Mouse (Mus musculus) 3T3-L1 (cell line): ENCODE data around the gene Mllt11.

Experiments
- DNase-seq: peaks from one replicate; pipeline ENCODE4 v3.0.0-alpha.2; 2015; ENCODE audit warnings: low read depth, low spot score

Gene Mllt11

DNA sequence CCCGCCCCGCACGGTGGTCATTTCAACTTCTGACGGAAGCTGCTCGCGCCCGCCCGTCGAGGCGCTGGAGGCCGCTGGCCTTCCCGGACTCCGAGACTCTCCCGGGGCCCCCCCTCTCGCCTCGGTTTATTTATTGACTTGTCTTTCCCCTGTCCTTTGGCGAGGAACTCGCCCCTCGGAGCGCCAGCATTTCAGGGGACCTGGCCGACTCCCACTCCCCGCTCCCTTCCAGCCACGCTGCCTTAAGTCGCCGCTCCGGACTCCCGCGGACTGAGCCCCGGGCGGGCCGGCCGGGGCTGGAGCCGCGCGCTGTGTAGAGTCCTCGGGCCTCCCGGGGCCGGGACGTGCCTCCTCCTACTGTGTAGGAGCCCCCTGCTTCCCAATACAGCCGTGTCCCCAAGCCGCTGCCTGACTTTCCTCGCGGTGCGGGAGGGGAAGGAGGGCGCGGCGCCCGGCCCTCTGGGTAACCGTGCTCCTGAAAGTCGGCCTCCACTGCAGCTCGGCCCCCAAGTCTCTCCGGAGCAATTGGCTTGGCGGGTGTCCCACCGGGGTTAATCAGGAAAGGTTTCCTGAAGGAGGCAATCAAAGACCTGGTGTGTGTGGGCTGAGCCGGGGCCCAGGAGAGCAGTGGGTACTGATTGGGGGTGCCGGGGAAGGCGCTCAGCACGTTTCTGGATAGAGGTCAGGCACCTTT is 58.6 kb downstream of the Mllt11 start:
- DNase-seq, result no peak

DNA sequence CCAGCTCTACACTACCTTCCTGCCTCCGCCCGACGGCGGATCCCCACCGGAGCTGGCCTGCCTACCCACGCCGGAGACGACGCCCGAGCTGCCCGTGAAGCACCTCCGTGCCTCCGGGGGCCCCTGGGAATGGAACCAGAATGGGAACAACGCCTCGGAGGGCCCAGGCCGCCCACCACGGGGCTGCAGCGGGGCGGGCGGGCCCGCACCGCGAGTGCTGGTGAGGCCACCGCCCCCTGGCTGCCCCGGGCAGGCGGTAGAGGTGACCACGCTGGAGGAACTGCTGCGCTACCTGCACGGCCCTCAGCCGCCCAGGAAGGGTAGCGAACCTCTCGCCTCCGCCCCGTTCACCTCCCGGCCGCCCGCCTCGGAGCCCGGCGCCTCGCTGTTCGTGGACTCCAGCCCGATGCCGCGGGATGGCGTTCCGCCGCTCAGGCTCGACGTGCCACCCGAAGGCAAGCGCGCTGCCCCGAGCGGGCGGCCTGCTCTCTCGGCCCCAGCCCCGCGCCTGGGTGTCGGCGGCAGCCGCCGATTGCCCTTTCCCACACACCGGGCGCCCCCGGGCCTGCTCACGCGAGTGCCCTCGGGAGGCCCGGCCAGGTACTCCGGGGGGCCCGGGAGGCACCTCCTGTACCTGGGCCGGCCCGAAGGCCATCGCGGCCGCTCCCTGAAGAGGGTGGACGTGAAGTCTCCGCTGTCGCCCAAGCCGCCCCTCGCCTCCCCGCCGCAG is 59.3 kb downstream of the Mllt11 start:
- DNase-seq, result no peak

DNA sequence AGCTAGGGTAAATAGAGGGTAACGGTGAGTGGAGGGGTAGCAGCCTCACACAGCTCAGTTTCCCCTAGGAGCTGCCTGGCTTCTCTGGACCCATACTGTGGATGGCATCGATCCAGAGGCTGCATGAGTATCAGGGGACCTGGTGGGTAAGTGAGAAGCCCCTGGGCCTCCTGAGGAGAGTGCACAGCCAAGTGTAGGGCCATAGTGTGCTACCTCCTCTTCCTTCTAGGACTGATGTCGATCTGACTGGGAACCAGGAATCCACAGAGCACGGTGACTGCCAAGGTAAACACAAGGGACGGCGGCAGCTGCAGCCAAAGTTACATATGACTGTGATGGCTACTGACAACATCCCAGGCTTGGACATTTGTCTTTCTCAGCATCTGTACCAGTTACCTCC is 60.9 kb downstream of the Mllt11 start:
- DNase-seq, result no peak

DNA sequence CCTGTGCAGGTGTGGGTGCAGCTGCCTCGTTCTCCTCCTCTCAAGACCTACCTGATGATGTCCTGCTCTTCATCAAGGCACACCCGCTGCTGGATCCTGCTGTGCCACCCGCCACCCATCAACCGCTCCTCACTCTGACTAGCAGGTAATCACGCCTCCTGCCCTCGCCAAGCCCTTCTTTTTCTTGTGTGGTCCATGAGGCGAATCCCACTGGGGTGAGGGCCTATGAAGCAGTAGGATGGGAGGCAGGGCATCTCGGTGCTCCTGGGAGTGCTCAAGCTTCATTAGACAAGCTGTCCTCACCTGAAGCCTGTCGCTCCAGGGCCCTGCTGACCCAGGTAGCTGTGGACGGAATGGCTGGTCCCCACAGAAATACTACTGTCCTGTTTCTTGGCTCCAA is 62.0 kb downstream of the Mllt11 start:
- DNase-seq, result no peak
